Mouse (Mus musculus) mouse trophoblast stem cell (cell line): ENCODE measurements around the gene Phb.
"Not testable (repeated sequence)": the region's sequence is repeated elsewhere in the genome, so short reads cannot be mapped to it uniquely, and the experiment has no call there.

Experiments used
- in situ Hi-C, 2 experiments: fragments of 300-500 bp; cut with MseI, MboI; formaldehyde crosslinking; loops; 2 replicates in 1 of 2; 3 replicates in 1 of 2; pipeline ENCODE4 v1.15.1; 2025

Phb gene

GRCm38 (mm10) chr11:95650001-95650400, 16.8 kb upstream of the Phb start:
- in situ Hi-C loops = loop anchor here in 1 of 2 experiments (5.0 kb wide), 1 partner anchor 118 kb away; no protein-coding TSS in a partner anchor

GRCm38 (mm10) chr11:95650981-95651380, 15.8 kb upstream of the Phb start:
- in situ Hi-C loops = loop anchor here in 1 of 2 experiments (5.0 kb wide), 1 partner anchor 119 kb away; no protein-coding TSS in a partner anchor

DNA sequence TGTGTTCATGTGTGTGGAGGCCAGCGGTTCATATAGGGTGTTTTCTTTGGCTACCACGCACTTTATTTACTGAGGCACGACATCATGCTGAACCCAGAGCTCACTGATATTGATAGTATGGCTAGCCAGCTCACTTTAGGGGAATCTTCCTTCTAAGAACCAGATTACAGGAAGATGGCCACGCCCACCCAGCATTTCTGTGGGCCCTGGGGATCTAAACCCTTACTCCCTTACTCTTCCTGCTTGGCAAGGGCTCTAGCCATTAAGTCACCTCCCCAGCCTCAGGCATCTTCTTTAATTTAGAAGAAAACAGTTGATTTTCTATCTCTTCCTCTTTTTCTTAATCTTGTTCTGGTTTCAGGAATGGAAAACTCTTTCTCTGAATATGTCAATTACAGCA, 9.3 kb upstream of the Phb start:
- in situ Hi-C loops = no loop called here

- in situ Hi-C loops = no loop called here
Observed at GRCm38 (mm10) chr11:95667177-95667576, 420 bp downstream of the Phb start.

- in situ Hi-C loops = not testable (repeated sequence)
Observed at GRCm38 (mm10) chr11:95668086-95668485, 1.3 kb downstream of the Phb start.

DNA sequence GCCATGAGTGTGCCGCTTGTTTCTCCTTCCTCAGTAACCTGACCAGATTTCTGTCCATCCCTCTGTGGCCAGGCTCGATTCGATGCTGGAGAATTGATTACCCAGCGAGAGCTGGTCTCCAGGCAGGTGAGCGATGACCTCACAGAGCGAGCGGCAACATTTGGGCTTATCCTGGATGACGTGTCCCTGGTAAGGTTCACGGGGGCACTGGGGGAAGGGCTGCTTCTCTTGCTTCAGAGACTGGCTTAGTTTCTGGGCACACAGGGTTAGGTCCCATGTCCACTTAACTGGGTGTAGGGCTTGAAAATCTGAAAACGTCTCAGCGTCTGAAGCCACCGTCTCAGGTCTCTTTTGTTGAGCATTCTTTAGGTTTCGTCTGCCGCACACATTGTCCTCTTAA, 8.7 kb downstream of the Phb start:
- in situ Hi-C loops = no loop called here

DNA sequence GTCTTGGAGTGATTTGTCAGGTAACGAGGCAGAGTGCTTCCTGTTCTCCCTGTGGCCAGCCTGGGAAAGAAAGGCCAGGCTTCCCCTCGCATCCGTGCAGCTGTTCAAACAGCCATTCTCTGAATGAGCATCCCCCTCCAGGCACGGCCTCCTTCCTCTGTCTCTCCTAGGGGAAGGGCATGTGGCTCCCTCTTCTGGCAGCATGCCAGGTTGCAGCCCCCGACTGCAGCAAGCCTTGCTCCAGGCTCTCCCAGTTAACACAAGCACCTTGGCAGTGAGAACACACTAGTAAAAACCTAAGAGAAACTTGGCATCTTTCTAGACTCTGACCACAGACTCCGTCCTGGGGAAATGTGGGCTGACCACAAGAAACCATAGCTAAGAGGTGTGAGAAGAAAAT, 9.6 kb downstream of the Phb start:
- in situ Hi-C loops = no loop called here

DNA sequence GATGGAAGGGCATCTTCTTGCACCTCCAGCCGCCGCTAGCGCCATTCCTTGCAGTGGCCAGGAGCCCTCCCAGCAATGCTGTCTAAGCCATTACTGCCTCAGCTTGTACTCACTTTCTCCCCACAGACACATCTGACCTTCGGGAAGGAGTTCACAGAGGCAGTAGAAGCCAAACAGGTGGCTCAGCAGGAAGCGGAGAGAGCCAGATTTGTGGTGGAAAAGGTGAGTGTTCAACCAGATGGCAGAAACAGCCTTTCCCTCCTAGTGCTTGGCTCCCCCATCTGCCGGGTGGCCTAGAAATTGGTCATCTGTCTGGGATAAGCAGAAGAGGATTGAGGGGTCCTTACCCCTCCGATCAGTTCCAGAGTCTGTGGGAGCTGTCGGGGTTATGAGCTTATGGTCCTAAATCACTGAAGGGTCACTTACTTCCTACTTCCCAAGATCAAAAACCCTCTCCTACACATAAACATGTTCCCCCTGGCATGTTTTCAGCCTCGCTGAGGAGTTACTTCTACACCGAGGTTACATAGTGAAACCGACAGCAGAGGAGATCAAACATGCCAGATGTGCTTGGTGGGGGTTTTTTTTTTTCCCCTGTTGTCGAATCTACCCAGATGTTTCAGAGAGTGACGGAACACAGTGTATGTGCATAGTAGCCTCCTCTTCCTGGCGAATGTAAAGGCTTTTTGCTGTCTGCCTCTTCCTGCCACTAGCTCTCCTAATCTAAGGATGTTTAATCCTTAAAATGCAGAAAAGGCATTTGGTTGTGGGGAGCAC, 11.4 kb downstream of the Phb start:
- in situ Hi-C loops = no loop called here

GRCm38 (mm10) chr11:95681995-95682601, 15.3 kb downstream of the Phb start:
- in situ Hi-C loops = no loop called here

DNA sequence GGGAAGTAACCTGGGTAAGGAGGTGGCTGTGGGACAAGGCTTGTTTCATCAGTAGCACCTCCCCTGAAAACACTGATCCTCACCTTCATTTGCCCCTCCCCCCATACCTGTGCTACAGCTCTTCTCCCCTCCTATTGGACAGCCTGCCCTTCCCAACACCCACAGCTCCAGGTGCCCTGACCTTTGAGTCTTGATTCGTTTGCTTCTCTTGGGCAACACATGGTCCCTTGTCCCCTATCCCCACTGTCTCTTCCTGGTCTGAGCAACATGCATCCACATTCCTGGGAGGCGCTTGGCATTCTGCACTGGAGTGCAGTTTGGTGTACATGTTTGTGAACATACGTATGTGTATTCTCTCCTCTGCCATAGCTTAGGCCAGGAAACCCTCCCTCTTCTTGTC, 16.2 kb downstream of the Phb start:
- in situ Hi-C loops = no loop called here

- in situ Hi-C loops = loop anchor here (5.0 kb wide), 1 partner anchor 66 kb away; no protein-coding TSS in a partner anchor
Observed at GRCm38 (mm10) chr11:95686031-95686430, 19.3 kb downstream of the Phb start.

DNA sequence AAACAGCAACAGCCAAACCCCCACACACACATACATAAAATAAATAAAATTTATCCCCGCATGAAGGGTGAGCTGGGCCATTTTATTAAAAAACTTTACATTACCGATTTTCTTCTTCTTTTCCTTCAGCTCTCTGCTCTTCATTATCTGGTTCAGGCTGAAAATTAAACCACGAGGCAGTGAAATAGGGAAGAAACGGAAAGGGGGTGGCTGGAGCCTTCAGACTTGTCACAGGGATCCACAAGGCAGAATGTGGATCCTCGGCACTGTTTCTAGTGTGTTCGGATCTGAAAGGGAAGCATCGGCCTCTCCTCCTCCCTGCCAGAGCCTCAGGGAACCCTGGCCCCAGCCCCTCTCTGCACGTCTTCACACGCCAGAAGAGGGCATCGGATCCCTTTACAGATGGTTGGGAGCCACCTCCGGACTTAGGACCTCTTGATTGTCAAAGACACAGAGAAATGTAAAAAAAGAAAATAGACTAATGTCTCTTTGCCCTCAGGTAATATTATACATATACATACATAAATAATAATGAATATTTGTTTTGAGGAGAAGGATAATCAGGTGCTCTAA, 20.4 kb downstream of the Phb start:
- in situ Hi-C loops = loop anchor here (5.0 kb wide), 1 partner anchor 65 kb away; no protein-coding TSS in a partner anchor

DNA sequence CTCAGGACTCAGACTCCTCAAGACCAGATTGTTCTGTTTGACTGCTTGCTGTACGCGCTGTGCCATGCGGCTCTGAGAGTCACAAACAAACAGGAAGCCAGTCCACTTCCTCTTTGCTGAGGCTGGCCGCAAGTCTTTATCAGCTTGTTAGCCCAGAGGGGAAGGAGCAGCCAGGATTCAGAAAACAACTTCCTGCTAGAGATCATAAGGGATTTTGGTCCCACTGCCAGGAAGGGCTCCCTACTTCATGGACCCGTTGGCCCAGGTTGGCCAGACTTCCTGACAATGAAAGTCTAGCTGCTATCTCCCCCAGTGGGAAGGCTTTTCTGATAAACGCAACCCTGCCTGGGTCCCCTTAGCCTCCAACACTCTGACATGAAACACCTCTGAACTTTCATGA, 21.8 kb downstream of the Phb start:
- in situ Hi-C loops = loop anchor here (5.0 kb wide), 1 partner anchor 64 kb away; no protein-coding TSS in a partner anchor

GRCm38 (mm10) chr11:95688981-95689380, 22.2 kb downstream of the Phb start:
- in situ Hi-C loops = loop anchor here (5.0 kb wide), 1 partner anchor 63 kb away; no protein-coding TSS in a partner anchor

DNA sequence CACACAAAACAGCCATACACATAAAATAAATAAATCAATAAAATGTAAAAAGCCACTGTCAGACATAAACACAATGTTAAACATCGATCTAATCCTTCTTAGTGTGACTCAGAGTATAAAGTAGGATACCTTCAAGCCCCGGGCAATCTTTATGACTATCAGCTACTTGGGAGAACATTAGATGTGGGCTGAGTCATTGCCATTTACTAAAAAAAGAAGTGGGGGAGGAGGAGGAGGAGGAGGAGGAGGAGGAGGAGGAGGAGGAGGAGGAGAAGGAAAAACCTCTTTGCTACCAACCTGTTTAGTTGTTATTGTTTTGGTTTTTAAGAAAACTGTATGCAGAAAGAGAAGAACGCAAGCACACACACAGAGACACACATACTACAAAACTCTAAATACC, 22.8 kb downstream of the Phb start:
- in situ Hi-C loops = loop anchor here (5.0 kb wide), 1 partner anchor 63 kb away; no protein-coding TSS in a partner anchor

DNA sequence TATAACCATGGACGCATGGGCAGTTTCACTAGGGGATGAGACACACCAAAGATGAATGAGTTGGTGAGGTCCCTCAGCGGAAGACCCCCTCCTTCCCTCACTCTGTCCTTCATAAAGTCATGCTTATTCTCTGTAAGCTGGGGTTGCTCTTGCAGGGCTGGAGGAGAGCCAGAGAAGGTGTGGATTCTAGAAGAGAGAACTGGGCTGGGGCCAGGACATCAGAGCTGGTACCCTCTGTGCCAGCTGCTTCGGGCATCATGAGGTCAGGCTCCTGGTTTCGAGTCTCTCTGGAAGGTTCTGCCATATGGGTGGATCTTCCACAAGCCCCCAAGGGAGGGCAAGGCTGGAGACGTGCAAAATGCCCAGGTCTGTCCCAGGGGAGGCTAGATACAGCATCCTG, 31.8 kb downstream of the Phb start:
- in situ Hi-C loops = no loop called here

DNA sequence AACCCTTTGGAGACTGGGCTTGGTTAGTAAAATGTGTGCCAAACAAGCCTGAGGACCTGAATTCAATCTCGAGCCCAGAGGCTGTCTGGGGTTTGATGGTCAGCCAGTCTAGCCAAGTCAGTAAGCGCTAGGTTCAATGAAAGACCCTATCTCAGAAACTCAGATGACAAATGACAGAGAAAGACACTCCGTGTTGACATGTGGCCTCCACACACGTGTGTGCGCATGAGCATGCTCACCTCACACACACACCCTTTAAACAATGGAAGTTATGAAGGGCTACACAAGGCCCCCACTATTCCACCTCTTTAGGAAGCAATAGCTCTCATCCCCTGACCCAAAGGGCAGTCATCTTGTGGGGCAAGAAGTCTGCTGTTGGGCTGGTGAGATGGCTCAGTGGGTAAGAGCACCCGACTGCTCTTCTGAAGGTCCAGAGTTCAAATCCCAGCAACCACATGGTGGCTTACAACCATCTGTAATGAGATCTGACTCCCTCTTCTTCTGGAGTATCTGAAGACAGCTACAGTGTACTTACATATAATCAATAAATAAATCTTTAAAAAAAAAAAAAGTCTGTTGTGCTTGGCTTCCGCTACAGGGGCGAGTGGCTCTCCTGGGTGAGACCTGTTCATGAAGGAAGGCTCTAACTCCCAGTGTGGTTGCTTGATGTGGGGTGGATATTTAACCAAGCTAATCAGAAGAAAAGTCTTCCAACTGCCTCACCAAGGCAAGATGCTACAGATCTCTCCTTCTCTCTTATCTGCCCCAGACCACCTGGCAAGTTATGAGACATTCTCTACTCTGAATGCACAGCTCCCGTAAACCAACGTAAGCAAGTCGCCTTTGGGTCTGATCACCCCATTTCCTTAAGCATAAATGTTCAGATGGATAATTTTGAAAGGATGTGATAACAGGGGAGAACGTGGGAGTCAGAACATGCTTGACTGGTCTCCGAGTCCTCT, 34.3 kb downstream of the Phb start:
- in situ Hi-C loops = no loop called here

GRCm38 (mm10) chr11:95704032-95704969, 37.5 kb downstream of the Phb start:
- in situ Hi-C loops = no loop called here

DNA sequence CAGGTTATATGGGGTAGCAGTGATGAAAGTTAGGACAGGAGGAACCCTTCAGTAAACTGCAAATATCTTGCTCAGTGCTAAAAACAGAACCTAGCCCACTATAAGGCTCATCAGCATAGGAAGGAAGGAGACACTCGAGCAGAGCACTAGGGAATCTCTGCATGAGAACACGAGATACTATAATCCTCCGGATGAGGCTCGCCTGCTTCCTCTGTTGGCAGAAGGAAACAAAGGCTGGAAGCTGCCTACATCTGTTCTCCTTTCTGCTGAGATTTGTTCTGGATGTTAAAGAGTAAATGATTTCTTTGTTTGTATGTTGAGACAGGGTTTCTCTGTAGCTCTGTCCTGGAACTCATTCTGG, 38.2 kb downstream of the Phb start:
- in situ Hi-C loops = no loop called here

DNA sequence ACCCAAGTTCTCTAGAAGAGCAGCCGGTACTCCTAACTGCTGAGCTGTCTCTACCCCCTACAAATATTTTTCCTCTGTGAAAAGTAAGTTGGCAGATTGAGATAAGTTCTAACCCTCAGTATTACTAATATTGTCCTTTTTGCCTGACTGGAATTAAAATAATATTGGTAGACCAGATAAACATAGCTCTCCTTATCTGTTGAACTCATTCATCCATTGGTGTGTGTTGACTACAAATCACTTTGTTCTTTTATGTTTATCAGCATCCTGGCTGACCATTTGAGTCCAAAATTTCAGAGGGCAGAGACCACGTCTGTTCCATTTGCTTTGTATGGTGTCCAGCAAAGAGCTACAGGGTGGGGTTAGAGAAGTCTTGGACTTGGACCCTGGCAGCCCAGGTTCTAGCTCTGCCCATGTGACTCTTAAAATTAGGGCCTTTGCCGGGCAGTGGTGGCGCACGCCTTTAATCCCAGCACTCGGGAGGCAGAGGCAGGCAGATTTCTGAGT, 42.8 kb downstream of the Phb start:
- in situ Hi-C loops = no loop called here
